Mouse (Mus musculus) MEL (cell line): ENCODE measurements at regions not wholly inside any gene's neighbourhood (a gene's known extent, or its start where the extent isn't known, plus 50 kb on each side); places are given as distances from the start of the nearest gene placed in this dataset.

ENCODE experiments used
- DNase-seq: peaks from one replicate; pipeline ENCODE4 v3.0.0; 2011; ENCODE audit warnings: low read depth, low spot score
- H3K27ac ChIP-seq: 2 replicates; pipeline ENCODE4 v1.5.1; 2012; ENCODE audit warnings: low read depth, mild to moderate bottlenecking, control low read depth, low read length, moderate library complexity; ENCODE audit not compliant: control insufficient read depth
- H3K27me3 ChIP-seq, 2 experiments: fragments of 150-350 bp in 1 of 2; sonication (generic) in 1 of 2; 2 replicates each; pipeline ENCODE4 v1.6.1; 2012; ENCODE audit warnings: low read length in 2 of 2, mild to moderate bottlenecking in 2 of 2, improper control_type of control experiment in 1 of 2, moderate library complexity in 1 of 2; ENCODE audit not compliant: insufficient read depth in 2 of 2, control insufficient read depth in 1 of 2
- H3K36me3 ChIP-seq, 2 experiments: 2 replicates each; pipeline ENCODE4 v1.6.1; 2012 to 2014; ENCODE audit warnings: low read length in 2 of 2, improper control_type of control experiment in 1 of 2, inconsistent platforms in 1 of 2, mild to moderate bottlenecking in 1 of 2; ENCODE audit not compliant: insufficient read depth in 2 of 2, control insufficient read depth in 1 of 2
- H3K4me1 ChIP-seq, 2 experiments: fragments of 150-350 bp in 1 of 2; sonication (generic) in 1 of 2; 2 replicates each; pipeline ENCODE4 v1.6.1; 2012; ENCODE audit warnings: low read length in 2 of 2, improper control_type of control experiment in 1 of 2, mild to moderate bottlenecking in 1 of 2; ENCODE audit not compliant: insufficient read depth in 2 of 2, control insufficient read depth in 1 of 2
- H3K4me3 ChIP-seq, 2 experiments: fragments of 150-350 bp in 1 of 2; sonication (generic) in 1 of 2; 2 replicates each; pipeline ENCODE4 v1.5.1; 2012; ENCODE audit warnings: low read depth in 2 of 2, low read length in 2 of 2, mild to moderate bottlenecking in 2 of 2, moderate library complexity in 2 of 2, control low read depth in 1 of 2, improper control_type of control experiment in 1 of 2; ENCODE audit not compliant: control insufficient read depth in 1 of 2, insufficient read depth in 1 of 2
- H3K79me2 ChIP-seq: 2 replicates; pipeline ENCODE4 v1.6.1; 2012; ENCODE audit warnings: mild to moderate bottlenecking, low read length, moderate library complexity; ENCODE audit not compliant: control insufficient read depth, poor library complexity, insufficient read depth
- H3K9ac ChIP-seq: 2 replicates; pipeline ENCODE4 v1.6.1; 2012; ENCODE audit warnings: low read depth, mild to moderate bottlenecking, control low read depth, low read length, moderate library complexity; ENCODE audit not compliant: control insufficient read depth, poor library complexity, severe bottlenecking
- H3K9me3 ChIP-seq: fragments of 150-350 bp; sonication (generic); replicated peaks from 2 replicates; pipeline ENCODE4 v1.6.1; 2012; ENCODE audit warnings: mild to moderate bottlenecking, low read length, improper control_type of control experiment, moderate library complexity; ENCODE audit not compliant: insufficient read depth
- BHLHE40 ChIP-seq: IDR thresholded peaks from 2 replicates; pipeline ENCODE4 v1.6.1; 2012; ENCODE audit warnings: low read depth, mild to moderate bottlenecking, inconsistent platforms, low read length, improper control_type of control experiment, borderline replicate concordance
- CHD1 ChIP-seq: IDR thresholded peaks from 2 replicates; pipeline ENCODE4 v1.6.1; 2012; ENCODE audit warnings: low read depth, mild to moderate bottlenecking, inconsistent platforms, low read length, improper control_type of control experiment
- EP300 ChIP-seq, 2 experiments: IDR thresholded peaks; 2 replicates each; pipeline ENCODE4 v1.6.1; 2011; ENCODE audit warnings: improper control_type of control experiment in 2 of 2, low read length in 2 of 2, low read depth in 1 of 2, mild to moderate bottlenecking in 1 of 2
- ETS1 ChIP-seq: IDR thresholded peaks from 2 replicates; pipeline ENCODE4 v1.6.1; 2012; ENCODE audit warnings: low read depth, mild to moderate bottlenecking, inconsistent platforms, low read length, improper control_type of control experiment, moderate library complexity
- GABPA ChIP-seq: IDR thresholded peaks from 2 replicates; pipeline ENCODE4 v1.6.1; 2012; ENCODE audit warnings: low read depth, mild to moderate bottlenecking, inconsistent platforms, low read length, improper control_type of control experiment, moderate library complexity
- GATA1 ChIP-seq: IDR thresholded peaks from 2 replicates; pipeline ENCODE4 v1.6.1; 2011; ENCODE audit warnings: low read depth, low read length, improper control_type of control experiment
- HCFC1 ChIP-seq: IDR thresholded peaks from 2 replicates; pipeline ENCODE4 v1.6.1; 2012; ENCODE audit warnings: low read depth, mild to moderate bottlenecking, inconsistent platforms, low read length, improper control_type of control experiment, moderate library complexity
- MAZ ChIP-seq: IDR thresholded peaks from 2 replicates; pipeline ENCODE4 v1.6.1; 2012; ENCODE audit warnings: low read depth, mild to moderate bottlenecking, inconsistent platforms, low read length, improper control_type of control experiment
- MXI1 ChIP-seq: IDR thresholded peaks from 2 replicates; pipeline ENCODE4 v1.6.1; 2011; ENCODE audit warnings: mild to moderate bottlenecking, low read depth, low read length, improper control_type of control experiment
- MYB ChIP-seq: IDR thresholded peaks from 2 replicates; pipeline ENCODE4 v1.6.1; 2011; ENCODE audit warnings: mild to moderate bottlenecking, low read depth, low read length, improper control_type of control experiment
- NRF1 ChIP-seq: IDR thresholded peaks from 2 replicates; pipeline ENCODE4 v1.6.1; 2014; ENCODE audit warnings: low read depth, mild to moderate bottlenecking, inconsistent platforms, low read length, improper control_type of control experiment, moderate library complexity; ENCODE audit not compliant: poor library complexity, insufficient read depth, severe bottlenecking
- POLR2A ChIP-seq, 2 experiments: IDR thresholded peaks; 2 replicates each; pipeline ENCODE4 v1.6.1; 2011 to 2012; ENCODE audit warnings: low read length in 2 of 2, mild to moderate bottlenecking in 2 of 2, control low read depth in 1 of 2, improper control_type of control experiment in 1 of 2, low read depth in 1 of 2, moderate library complexity in 1 of 2; ENCODE audit not compliant: control insufficient read depth in 1 of 2, insufficient read depth in 1 of 2, poor library complexity in 1 of 2
- POLR2AphosphoS2 ChIP-seq: IDR thresholded peaks from 2 replicates; pipeline ENCODE4 v1.6.1; 2011; ENCODE audit warnings: low read length, improper control_type of control experiment
- RAD21 ChIP-seq: IDR thresholded peaks from 2 replicates; pipeline ENCODE4 v1.6.1; 2011; ENCODE audit warnings: mild to moderate bottlenecking, low read depth, low read length, improper control_type of control experiment
- SIN3A ChIP-seq: IDR thresholded peaks from 2 replicates; pipeline ENCODE4 v1.6.1; 2012; ENCODE audit warnings: low read length, improper control_type of control experiment, inconsistent platforms
- TBP ChIP-seq: IDR thresholded peaks from 2 replicates; pipeline ENCODE4 v1.8.0; 2011; ENCODE audit warnings: low read depth, low read length, improper control_type of control experiment
- TCF12 ChIP-seq: IDR thresholded peaks from 2 replicates; pipeline ENCODE4 v1.6.1; 2014; ENCODE audit warnings: low read depth, mild to moderate bottlenecking, inconsistent platforms, low read length, improper control_type of control experiment, moderate library complexity
- USF1 ChIP-seq: IDR thresholded peaks from 2 replicates; pipeline ENCODE4 v1.6.1; 2014; ENCODE audit warnings: low read depth, mild to moderate bottlenecking, inconsistent platforms, low read length, improper control_type of control experiment, moderate library complexity
- ZKSCAN1 ChIP-seq: IDR thresholded peaks from 2 replicates; pipeline ENCODE4 v1.6.1; 2012; ENCODE audit warnings: low read depth, mild to moderate bottlenecking, inconsistent platforms, low read length, improper control_type of control experiment, moderate library complexity

GRCm38 (mm10) chr17:82836115-82836514 lies 379.0 kb upstream of the Pkdcc start:
- Histone ChIP-seq H3K27ac (no peak overlapping the region), H3K9me3 (no peaks in the 10 kb centered on the region), H3K36me3 (peaks cover 0 to 4% of the 10 kb centered on the region in 2 experiments; a peak in 2 of 4 replicates), H3K4me1 (peaks cover 0 to 4% of the 10 kb centered on the region in 2 experiments; a peak in 1 of 4 replicates), H3K4me3 (no peak overlapping the region), H3K79me2 (no peaks in the 10 kb centered on the region), H3K9ac (no peak overlapping the region), H3K27me3 (no peaks in the 10 kb centered on the region)
- TF ChIP-seq GATA1 (no peak), MAZ (no peak), ETS1 (no peak), RAD21 (no peak), CHD1 (no peak), POLR2AphosphoS2 (no peak), POLR2A (IDR thresholded peaks at IDR 0.05; ENCODE audit: control insufficient read depth in 1 of 2, insufficient read depth in 1 of 2, low read depth in 1 of 2, low read length in 2 of 2, poor library complexity in 1 of 2) (no peak), BHLHE40 (no peak), NRF1 (no peak), MXI1 (no peak), TBP (no peak), USF1 (no peak), SIN3A (no peak), ZKSCAN1 (no peak)
- DNase-seq, result no peak

- no peaks in the 10 kb centered on the region for H3K79me2 ChIP-seq
- H3K4me3 ChIP-seq, result no peak overlapping the region
- no peaks in the 10 kb centered on the region for H3K36me3 ChIP-seq
- no peak overlapping the region for H3K27ac ChIP-seq
- H3K27me3 ChIP-seq, result no peaks in the 10 kb centered on the region
- H3K9ac ChIP-seq, result no peak overlapping the region
- H3K9me3 ChIP-seq, result no peaks in the 10 kb centered on the region
- TF ChIP-seq GABPA, result no peak
- TF ChIP-seq HCFC1, result no peak
- TF ChIP-seq EP300 (IDR thresholded peaks at IDR 0.05; ENCODE audit: low read depth in 1 of 2, low read length in 2 of 2), result peak in 1 of 2 experiments; percentile 30; a peak in 1 of 4 replicates
- peak; percentile 44 for TF ChIP-seq TCF12
- peak; percentile 22; the same call in 1 of the 2 replicates for TF ChIP-seq ETS1
- TF ChIP-seq MYB, result no peak
- TF ChIP-seq, all 39 proteins: peak for 3
- H3K4me1 ChIP-seq, result peaks cover 0 to 2% of the 10 kb centered on the region in 2 experiments; a peak in 1 of 4 replicates
- no peak for DNase-seq
Observed at GRCm38 (mm10) chr17:82846776-82847494, 368.2 kb upstream of the Pkdcc start.
